In the genomic region with DNA sequence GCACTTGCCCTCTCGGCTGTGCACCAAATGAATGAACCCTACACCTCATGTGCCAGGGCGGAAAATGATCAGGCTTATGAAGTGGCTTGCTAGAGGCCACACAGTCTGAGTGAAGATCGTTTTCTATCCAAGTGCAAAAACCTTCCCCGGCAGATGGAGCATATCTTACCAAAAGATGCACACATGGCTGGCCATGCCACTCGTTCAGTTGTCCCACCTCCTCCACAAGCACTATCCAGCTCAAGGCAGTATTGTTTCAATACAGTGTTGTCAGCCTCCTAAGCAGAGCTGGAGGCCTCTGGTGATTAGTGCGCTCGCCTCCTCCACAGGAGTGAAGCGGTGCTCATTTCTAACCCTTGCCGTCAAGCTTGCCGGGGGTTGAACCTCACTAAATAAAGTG, we compare ENCODE assay signal across 8 mouse cellular contexts.
DNase-seq lines count a peak whose midpoint lies in the region; ATAC-seq and TF ChIP-seq lines count a peak whose summit lies in the region.

No protein-coding gene starts in this region.

- peak; percentile 89 for DNase-seq in heart, adult 11 months
- no peak for DNase-seq in heart, postnatal 14 days
- DNase-seq in lung, postnatal 36 days: no peak
- peak; percentile 67 for DNase-seq in kidney, postnatal 0 days (ENCODE audit: low spot score)
- peak; percentile 29 for DNase-seq in right cerebral cortex, adult 18-20 months
- no peak for DNase-seq in MN1 (ENCODE audit: low spot score)
- no peak for DNase-seq in gastrocnemius, adult 8-10 months (ENCODE audit: low spot score in 2 of 2)

- WGBS in lung, embryonic 16.5 days: 56% methylated on average over 10 of the region's 10 CpGs
- 42% methylated on average over 10 of the region's 10 CpGs for WGBS in kidney, postnatal 0 days

- H3K9me3 ChIP-seq in lung, embryonic 16.5 days (ENCODE audit: control insufficient read depth, low read length): no peaks in the 10 kb centered on the region
- H3K9me3 ChIP-seq in kidney, postnatal 0 days (replicated peaks; ENCODE audit: low read length): no peaks in the 10 kb centered on the region

- peaks cover 5% of the 10 kb centered on the region; the same call in 1 of the 2 replicates for H3K4me1 ChIP-seq in lung, embryonic 16.5 days (replicated peaks; ENCODE audit: control insufficient read depth, insufficient read depth, low read length)
- peaks cover 8% of the 10 kb centered on the region; the same call in 1 of the 2 replicates for H3K4me1 ChIP-seq in kidney, postnatal 0 days (replicated peaks; ENCODE audit: insufficient read depth, low read length)

- TF ChIP-seq CTCF in kidney, postnatal 0 days (IDR thresholded peaks at IDR 0.05; ENCODE audit: low read depth): no peak; the same call in 1 of the 2 replicates

- peak overlapping the region; percentile 32 for H3K27ac ChIP-seq in lung, embryonic 16.5 days (ENCODE audit: low read length)
- H3K27ac ChIP-seq in kidney, postnatal 0 days: 0 out of 2 replicates have a peak overlapping the region, but pooled peaks have one; percentile 20

- no peaks in the 10 kb centered on the region for H3K27me3 ChIP-seq in lung, embryonic 16.5 days (ENCODE audit: control insufficient read depth, insufficient read depth, low read depth, low read length)
- no peaks in the 10 kb centered on the region for H3K27me3 ChIP-seq in kidney, postnatal 0 days (ENCODE audit: insufficient read depth, low read length)

- H3K4me2 ChIP-seq in lung, embryonic 16.5 days (ENCODE audit: low read depth, low read length): peak overlapping the region; percentile 30
- H3K4me2 ChIP-seq in kidney, postnatal 0 days (ENCODE audit: low read length): peak overlapping the region; percentile 44

- intact Hi-C loops in heart, postnatal 14 days (cut with DNase I): no loop called here

- H3K4me3 ChIP-seq in lung, embryonic 16.5 days (ENCODE audit: low read length): peak overlapping the region; percentile 26; the same call in 1 of the 2 replicates
- 0 out of 2 replicates have a peak overlapping the region, but pooled peaks have one; percentile 7 for H3K4me3 ChIP-seq in kidney, postnatal 0 days (replicated peaks; ENCODE audit: low read depth, low read length)

- peak; percentile 65 for ATAC-seq in lung, embryonic 16.5 days (ENCODE audit: low read depth)
- peak; percentile 47 for ATAC-seq in kidney, postnatal 0 days (replicated peaks; ENCODE audit: low FRiP score, low read depth)

- H3K36me3 ChIP-seq in lung, embryonic 16.5 days (ENCODE audit: control insufficient read depth, insufficient read depth, low read length): no peaks in the 10 kb centered on the region
- no peaks in the 10 kb centered on the region for H3K36me3 ChIP-seq in kidney, postnatal 0 days (ENCODE audit: insufficient read depth, low read length)

- H3K9ac ChIP-seq in lung, embryonic 16.5 days (ENCODE audit: low read length): peak overlapping the region; percentile 31; the same call in 1 of the 2 replicates
- no peak overlapping the region for H3K9ac ChIP-seq in kidney, postnatal 0 days (ENCODE audit: low read depth, low read length)

Comparison
In these comparisons a context has a peak if more than half of its experiments do, and no peak if none do; other contexts are left out.
1. DNase-seq: peak in heart, adult 11 months (single experiment), kidney, postnatal 0 days (single experiment) and right cerebral cortex, adult 18-20 months (single experiment); none in heart, postnatal 14 days (0 of 2), lung, postnatal 36 days (single experiment), MN1 (single experiment) and gastrocnemius, adult 8-10 months (0 of 2).